Comparison of ENCODE assay signal across 24 mouse cellular contexts in the genomic region with DNA sequence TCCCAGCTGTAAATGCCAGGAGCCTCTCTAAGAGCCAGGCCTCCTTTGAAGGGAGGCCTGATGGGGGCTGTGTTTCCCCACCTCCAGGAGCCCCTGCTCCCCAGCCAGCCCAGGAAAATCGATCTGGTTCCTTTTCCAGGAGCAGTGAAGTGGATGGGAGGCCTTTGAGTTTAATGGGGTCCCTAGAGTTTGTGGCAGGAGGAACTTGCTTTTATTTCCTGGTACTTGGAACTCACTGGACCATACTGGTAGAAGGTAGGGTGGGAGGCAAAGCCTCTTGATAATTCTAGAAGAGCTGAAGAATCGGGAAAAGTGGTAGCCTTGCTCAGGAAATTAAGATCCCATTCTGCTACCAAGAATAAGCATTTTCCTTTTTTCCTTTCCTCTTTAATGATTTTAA. TPM values are rescaled to one million over a fixed set of nuclear protein-coding genes. Genes with fewer than 3 reads are reported as not detected.
A peak's percentile ranks its signal among the peaks of the same experiment; 100 is the strongest.
DNase-seq lines count a peak whose midpoint lies in the region; ATAC-seq and TF ChIP-seq lines count a peak whose summit lies in the region.
"Had no signal": no experiment of that assay in that cellular context is flagged by ENCODE, and none has a peak within 500 bp of the region (broad histone marks: within the 10 kb centered on the region; RNA-seq: fewer than 3 reads in every experiment).

No protein-coding gene starts in this region.

- H3K27me3 ChIP-seq in kidney, embryonic 14.5 days (ENCODE audit: control insufficient read depth, insufficient read depth, low read length) = no peaks in the 10 kb centered on the region
- H3K27me3 ChIP-seq in kidney, postnatal 0 days (ENCODE audit: insufficient read depth, low read length) = no peaks in the 10 kb centered on the region
- H3K27me3 ChIP-seq: CH12.LX; forebrain, embryonic 15.5 days; heart, embryonic 12.5 days; heart, embryonic 15.5 days; Patski had no signal

- peaks cover 17% of the 10 kb centered on the region; the same call in 1 of the 2 replicates for H3K4me1 ChIP-seq in kidney, embryonic 14.5 days (ENCODE audit: control insufficient read depth, insufficient read depth, low read length)
- peaks cover 7% of the 10 kb centered on the region; the same call in 1 of the 2 replicates for H3K4me1 ChIP-seq in kidney, postnatal 0 days (replicated peaks; ENCODE audit: insufficient read depth, low read length)
- H3K4me1 ChIP-seq: forebrain, embryonic 15.5 days; heart, embryonic 12.5 days; heart, embryonic 15.5 days had no signal

- no peaks in the 10 kb centered on the region for H3K36me3 ChIP-seq in kidney, embryonic 14.5 days (ENCODE audit: control insufficient read depth, insufficient read depth, low read length)
- H3K36me3 ChIP-seq in kidney, postnatal 0 days (ENCODE audit: insufficient read depth, low read length) = no peaks in the 10 kb centered on the region
- H3K36me3 ChIP-seq: forebrain, embryonic 15.5 days; G1E; heart, embryonic 12.5 days; heart, embryonic 15.5 days had no signal

- no peak overlapping the region for H3K4me3 ChIP-seq in kidney, embryonic 14.5 days (ENCODE audit: low read length)
- no peak overlapping the region for H3K4me3 ChIP-seq in kidney, postnatal 0 days (replicated peaks; ENCODE audit: low read depth, low read length)
- H3K4me3 ChIP-seq: forebrain, embryonic 15.5 days; heart, embryonic 12.5 days; heart, embryonic 15.5 days had no signal

- H3K9ac ChIP-seq in kidney, embryonic 14.5 days (ENCODE audit: low read depth, low read length) = peak overlapping the region; percentile 37; the same call in 1 of the 2 replicates
- no peak overlapping the region for H3K9ac ChIP-seq in kidney, postnatal 0 days (ENCODE audit: low read depth, low read length)
- H3K9ac ChIP-seq: forebrain, embryonic 15.5 days; heart, embryonic 12.5 days; heart, embryonic 15.5 days; hindbrain, embryonic 14.5 days had no signal

- intact Hi-C loops in heart, postnatal 36 days (cut with DNase I) = no loop called here

- WGBS in kidney, embryonic 14.5 days = 20% methylated on average over 2 of the region's 2 CpGs
- WGBS in kidney, postnatal 0 days = 15% methylated on average over 2 of the region's 2 CpGs

- no peak for TF ChIP-seq CTCF in kidney, postnatal 0 days (IDR thresholded peaks at IDR 0.05; ENCODE audit: low read depth)

- no peak for DNase-seq in kidney, postnatal 36 days
- DNase-seq in kidney, postnatal 0 days (ENCODE audit: low spot score) = peak; percentile 21
- DNase-seq in kidney, postnatal 10 days = no peak
- DNase-seq in retina, embryonic 14.5 days (ENCODE audit: low spot score) = peak; percentile 22
- DNase-seq in retina, postnatal 1 day = no peak
- no peak for DNase-seq in heart, postnatal 36 days
- DNase-seq: adrenal gland, postnatal 10 days; adrenal gland, postnatal 36 days; B cell, adult 2 months; cerebellum, adult 18-20 months; cerebellum, adult 9-10 months; cerebellum, postnatal 14 days; gastrocnemius, postnatal 25 days; heart, adult 18-20 months; heart, postnatal 10 days; heart, postnatal 4 days had no signal

- peak; percentile 64; the same call in 1 of the 2 replicates for ATAC-seq in kidney, embryonic 14.5 days (ENCODE audit: low FRiP score, low TSS enrichment)
- ATAC-seq in kidney, postnatal 0 days (replicated peaks; ENCODE audit: low FRiP score, low read depth) = no peak
- ATAC-seq: forebrain, embryonic 15.5 days; Patski had no signal

- no peak overlapping the region for H3K4me2 ChIP-seq in kidney, embryonic 14.5 days (replicated peaks; ENCODE audit: low read depth, low read length)
- no peak overlapping the region for H3K4me2 ChIP-seq in kidney, postnatal 0 days (ENCODE audit: low read length)
- H3K4me2 ChIP-seq: forebrain, embryonic 15.5 days; heart, embryonic 12.5 days; heart, embryonic 15.5 days; hindbrain, embryonic 14.5 days had no signal

- no peaks in the 10 kb centered on the region for H3K9me3 ChIP-seq in kidney, embryonic 14.5 days (ENCODE audit: control insufficient read depth, low read length)
- H3K9me3 ChIP-seq in kidney, postnatal 0 days (replicated peaks; ENCODE audit: low read length) = no peaks in the 10 kb centered on the region
- H3K9me3 ChIP-seq: forebrain, embryonic 15.5 days; heart, embryonic 12.5 days; heart, embryonic 15.5 days had no signal

- peak overlapping the region; percentile 82 for H3K27ac ChIP-seq in kidney, embryonic 14.5 days (ENCODE audit: low read depth, low read length)
- H3K27ac ChIP-seq in kidney, postnatal 0 days = peak overlapping the region; percentile 68
- H3K27ac ChIP-seq: forebrain, embryonic 15.5 days; heart, embryonic 15.5 days; hindbrain, embryonic 14.5 days had no signal

RNA-seq across cellular contexts. Expression of gene Ncam1, which starts 50.7 kb away (rescaled TPM):
- polyA plus RNA-seq in kidney, embryonic 14.5 days (2014; fragmentation: Nextera tagmentation; extraction: Ambion mirVana) = 126 and 139 TPM in 2 replicates
- polyA plus RNA-seq in kidney, postnatal 0 days (2015; fragmentation: Nextera tagmentation; extraction: Ambion mirVana) = 81.2 and 91.2 TPM in 2 replicates
- total RNA-seq in heart, postnatal 36 days (2021) = 1 to 10 TPM; 4.5 to 6.0 TPM
- polyA plus RNA-seq: G1E had no signal

Comparison
In these comparisons a context has a peak if more than half of its experiments do, and no peak if none do; other contexts are left out.
1. DNase-seq: peak in kidney, postnatal 0 days (single experiment) and retina, embryonic 14.5 days (single experiment); none in kidney, postnatal 36 days (0 of 2), kidney, postnatal 10 days (single experiment), retina, postnatal 1 day (single experiment) and heart, postnatal 36 days (0 of 2).